Mouse (Mus musculus) heart, postnatal 10 days (tissue): ENCODE data around the gene Utp6. TPM values are rescaled to one million over a fixed set of nuclear protein-coding genes. Genes with fewer than 3 reads are reported as not detected.

Experiments
- DNase-seq, 2 experiments: peaks; one replicate each; pipeline ENCODE4 v3.0.0; 2021
- intact Hi-C: fragments of 180-260 bp; cut with DNase I; formaldehyde crosslinking; loops from one replicate; pipeline ENCODE4 v1.15.1; 2025
- total RNA-seq, 2 experiments: library from RNA; stranded (reverse); gene quantifications; 2 replicates each; pipeline ENCODE4 v1.2.3; 2021

Utp6 gene
- total RNA-seq, 2 experiments from 2014 or later: 23.4 to 27.9 TPM

DNA sequence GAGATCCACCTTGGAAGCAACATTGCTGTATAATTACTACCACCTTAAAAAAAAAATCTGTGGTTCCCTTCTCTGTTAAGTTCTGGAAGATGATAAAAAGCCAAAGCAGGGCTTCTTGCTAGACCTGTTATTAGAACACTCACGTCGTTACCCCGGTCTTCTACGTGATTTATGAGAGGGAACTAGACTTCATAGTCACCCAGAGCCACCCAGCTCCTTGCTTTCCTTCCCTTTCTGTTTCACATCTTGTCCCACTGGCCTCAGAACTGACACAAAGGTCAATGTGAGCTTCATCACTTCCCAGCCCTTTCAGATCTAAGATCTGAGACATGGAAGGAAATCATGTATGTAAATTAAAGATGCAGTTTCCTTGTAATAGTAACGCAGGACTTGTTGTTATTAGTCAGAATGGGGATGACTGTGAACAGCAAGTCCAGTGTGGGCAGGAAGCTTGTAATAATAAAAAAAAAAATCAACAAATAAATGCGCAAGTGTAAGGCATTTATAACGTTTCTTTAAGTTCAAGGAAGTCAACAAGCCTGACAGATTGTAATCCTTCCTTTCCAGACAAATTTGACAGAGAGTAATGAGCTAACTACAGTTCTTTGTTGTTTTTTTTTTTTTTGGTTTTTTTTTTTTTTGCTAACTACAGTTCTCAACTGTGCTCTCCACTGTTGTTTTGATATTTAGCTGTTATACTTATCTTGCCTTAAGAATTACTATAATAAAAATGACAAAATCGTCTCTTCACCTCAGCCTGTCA, 1.2 kb upstream of the Utp6 start:
- no peak for DNase-seq
- intact Hi-C loops: no loop called here

DNA sequence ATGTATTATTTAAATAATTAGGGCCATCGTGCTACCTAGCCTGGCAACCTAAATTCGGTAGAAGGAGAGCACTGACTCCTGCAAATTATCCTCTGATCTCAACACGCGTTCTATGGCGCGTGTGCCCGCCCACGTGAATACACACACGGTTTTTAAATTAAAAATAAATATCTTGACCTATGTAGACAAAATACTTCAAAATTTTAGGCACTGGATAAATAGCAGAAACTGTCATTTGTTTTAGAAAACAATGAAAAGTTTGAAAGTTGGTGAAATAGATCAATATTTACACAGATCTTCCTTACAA, 640 bp upstream of the Utp6 start:
- no peak for DNase-seq
- intact Hi-C loops: no loop called here

DNA sequence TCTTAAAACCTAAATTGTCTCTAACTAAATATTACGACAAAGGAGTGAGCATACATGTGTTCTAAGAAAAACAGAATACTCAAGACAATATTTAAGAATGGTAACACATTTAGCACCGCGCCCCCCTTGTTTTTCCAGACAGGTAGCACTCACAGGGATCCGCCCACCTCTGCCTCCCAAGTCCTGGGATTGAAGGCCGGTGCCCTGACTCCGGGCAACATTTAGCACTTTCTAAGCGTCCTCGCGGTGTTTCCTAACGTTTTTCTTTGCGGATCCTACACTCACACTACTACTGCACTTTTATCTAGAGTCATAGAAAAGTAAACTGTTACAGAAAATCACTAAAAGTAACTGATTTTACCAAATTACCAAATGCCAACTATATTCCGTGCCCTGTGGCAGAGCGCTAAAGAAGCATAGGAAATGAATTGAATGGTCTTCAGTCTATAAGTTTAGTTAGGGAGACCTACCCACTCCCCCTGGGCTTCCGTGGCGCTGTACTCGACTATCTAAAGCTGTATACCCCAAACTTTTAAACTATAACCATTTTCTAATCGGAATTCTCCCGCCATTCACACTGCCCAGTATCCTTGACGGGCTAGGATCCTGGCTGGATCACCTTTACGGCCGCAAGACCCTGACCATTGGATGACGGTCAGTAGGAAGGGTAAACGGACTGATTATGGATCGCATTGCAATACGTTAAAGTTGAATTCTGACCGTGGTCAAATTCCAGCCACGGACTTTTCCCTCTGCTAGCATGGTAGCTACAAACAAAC, 655 bp downstream of the Utp6 start:
- intact Hi-C loops: no loop called here
- DNase-seq: peak in 1 of 2 experiments; percentile 7

DNA sequence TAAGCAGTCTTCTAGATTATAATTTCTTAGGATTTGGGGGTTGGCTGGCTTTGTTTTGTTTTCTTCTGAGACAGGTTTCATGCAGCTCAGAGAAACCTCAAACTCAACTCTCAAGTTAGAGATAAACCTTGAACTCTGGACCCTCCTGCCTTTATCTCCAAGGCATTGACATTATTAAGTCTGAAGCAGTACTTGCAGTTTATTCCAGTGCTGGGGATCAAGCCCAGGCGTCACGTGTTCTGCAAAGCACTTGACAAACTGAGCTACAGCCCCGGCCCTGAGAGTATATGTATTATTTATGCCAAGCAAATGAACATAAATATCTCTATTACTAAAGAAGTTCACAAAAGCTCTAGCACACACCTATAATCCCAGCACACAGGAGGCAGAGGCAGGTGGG, 14.9 kb downstream of the Utp6 start:
- no peak for DNase-seq
- intact Hi-C loops: no loop called here

DNA sequence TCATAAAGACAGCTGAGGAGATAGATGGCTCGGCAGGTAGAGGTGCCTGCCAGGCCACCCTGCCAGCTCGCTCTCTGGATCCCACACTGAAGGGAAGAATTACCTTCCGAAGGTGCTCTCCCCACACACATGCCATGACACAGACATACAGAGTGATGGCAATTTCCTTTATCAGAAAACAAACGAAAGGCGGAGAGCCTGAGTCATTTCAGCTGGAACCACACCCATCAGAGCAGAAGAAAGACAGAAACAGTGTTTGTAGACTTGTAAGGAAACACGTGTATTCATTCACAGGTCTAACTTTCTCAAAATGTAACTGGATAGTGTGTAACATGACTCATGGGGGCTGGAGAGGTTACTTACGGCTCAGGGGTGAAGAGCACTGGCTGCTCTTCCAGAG, 18.6 kb downstream of the Utp6 start:
- intact Hi-C loops: no loop called here
- DNase-seq: no peak

DNA sequence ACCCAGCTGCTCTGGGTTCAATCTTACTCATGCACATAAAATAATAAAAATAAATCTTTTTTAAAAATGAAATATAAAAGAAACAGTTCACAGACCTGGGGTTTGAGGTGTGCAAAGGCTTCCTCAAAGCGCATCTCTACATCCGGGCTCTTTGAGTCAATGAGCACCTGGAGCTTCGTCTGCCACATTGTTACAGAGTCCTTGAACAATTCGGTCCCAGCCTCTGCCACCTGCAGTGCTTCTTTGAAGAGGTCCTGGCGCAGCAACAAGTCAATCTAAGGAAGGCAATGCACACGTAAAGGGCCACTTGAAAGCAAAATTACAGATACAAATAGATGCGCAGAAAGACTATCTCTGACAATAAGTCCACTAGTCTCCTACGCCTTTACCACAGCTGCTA, 19.1 kb downstream of the Utp6 start:
- intact Hi-C loops: no loop called here
- DNase-seq: no peak

DNA sequence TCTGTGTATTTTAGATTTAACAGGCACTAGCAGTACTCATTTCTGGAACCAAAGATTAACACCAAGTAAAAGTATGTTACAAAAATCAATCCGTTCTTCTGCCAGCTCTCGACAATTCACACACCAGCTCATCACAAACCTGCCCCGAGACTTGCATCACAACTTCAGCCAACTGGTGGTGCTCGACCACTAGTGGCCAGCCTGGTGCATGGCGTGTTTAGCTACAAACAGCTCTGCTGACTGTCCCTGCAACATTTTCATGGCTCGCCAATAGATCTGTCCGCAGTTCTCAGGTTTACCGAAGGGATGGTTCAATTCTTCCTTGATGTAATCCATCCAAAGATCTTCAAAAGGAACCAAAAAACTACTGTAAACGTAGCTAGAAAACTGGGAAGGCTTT, 26.4 kb downstream of the Utp6 start:
- DNase-seq: no peak
- intact Hi-C loops: no loop called here

DNA sequence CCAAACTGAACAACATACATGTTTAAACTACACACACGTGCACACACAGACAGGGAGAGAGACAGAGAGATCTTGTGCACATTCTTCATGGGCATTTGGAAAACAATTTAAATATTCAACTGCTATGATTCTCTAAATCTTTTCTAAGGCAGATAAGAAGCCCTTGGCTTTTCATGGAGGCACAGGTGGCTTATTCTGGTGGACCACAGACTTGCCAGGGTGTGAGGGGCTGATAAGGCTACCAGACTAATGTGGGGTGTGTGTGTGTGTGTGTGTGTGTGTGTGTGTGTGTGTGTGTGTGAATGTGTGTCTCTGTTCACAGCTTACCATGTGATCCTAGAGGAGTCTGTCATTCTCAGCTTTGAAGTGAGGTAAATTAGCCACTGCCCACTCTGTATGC, 39.4 kb downstream of the Utp6 start:
- DNase-seq: no peak
- intact Hi-C loops: loop anchor here (5.0 kb wide), 1 partner anchor 335 kb away; no protein-coding TSS in a partner anchor

DNA sequence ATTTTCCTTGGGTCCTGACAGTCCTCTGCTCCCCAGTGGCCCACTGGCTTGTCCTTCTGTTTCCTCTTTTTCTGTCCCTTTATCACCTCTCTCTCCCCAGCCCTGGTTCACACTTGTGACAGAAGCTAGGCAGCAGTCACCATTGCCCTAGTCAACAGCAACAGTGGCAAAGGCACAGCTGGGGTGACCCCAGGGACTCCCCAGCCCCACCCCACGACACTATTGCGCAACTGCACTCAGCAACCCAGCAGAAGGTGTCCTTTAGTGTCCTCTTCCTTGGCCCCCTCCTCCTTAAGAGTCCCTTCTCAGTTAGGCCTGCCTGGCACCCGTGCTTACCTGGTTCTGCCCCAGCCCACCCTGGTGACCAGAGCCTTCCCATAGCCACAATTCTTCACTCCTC, 40.0 kb downstream of the Utp6 start:
- intact Hi-C loops: loop anchor here (5.0 kb wide), 1 partner anchor 335 kb away; no protein-coding TSS in a partner anchor
- DNase-seq: no peak

DNA sequence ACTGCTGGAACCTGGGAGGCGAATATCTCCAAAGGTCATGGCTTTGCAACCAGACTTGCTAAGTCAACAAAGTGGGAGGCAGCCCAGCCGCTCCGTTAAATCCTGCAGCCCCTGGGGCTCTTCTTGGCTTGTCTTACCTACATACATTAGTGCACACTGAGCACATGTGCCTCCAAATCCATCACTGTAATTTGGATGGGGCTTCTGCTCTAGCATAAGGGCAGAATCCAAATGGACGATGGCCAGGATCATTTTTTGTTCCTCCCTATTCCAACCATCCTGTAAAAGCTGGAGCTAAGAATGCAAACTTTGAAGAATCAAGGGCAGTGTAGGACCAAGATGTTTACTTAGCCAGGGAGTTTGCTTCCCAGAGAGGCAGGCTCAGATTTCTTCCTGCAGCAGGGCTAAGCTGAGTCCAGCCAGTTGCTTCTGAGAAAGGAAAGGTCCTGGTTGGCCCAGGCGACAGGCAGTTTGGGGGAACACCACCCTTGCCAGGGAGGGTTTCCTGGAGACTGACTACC, 41.6 kb downstream of the Utp6 start:
- DNase-seq: no peak
- intact Hi-C loops: loop anchor here (1.0 to 5.0 kb wide), 4 partner anchors 209 to 333 kb away; no protein-coding TSS in a partner anchor

DNA sequence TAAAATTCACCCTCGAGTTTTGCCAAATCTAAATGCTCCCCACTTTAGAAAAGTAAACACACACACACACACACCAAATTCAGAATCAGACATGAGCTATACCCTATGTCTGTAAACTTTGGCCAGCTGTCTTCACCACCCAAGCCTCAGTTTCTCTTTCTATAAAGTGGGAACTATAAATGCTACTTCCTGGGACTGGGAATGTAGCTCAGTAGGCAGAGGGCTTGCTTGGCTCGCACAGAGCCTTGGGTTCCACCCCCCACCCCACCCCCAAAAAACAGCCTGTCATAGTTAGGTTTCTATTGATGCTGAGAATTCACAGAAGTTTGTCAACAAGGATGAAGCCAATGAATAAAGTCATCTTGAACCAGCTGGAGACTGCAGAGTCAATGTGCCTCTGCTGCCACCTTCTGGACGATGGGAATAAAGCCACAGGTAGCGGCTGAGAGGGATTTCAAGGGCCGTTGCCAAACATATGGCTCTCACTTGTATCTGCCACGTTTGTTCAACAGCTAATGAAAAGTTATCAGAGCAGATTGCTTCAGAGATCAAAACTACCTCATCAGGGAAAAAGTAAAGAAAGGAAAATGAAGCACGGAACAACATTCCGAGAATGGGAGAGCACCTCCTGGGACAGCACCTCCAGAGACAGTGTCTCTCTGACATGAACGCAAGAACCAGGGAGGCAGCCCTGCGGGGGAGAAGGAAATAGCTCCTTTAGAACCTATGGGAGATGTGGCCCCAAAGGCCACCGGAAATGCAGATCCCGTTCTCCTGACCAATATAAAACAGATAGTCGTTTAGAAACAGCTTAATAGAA, 42.3 kb downstream of the Utp6 start:
- intact Hi-C loops: loop anchor here (1.0 to 5.0 kb wide), 4 partner anchors 209 to 333 kb away; no protein-coding TSS in a partner anchor
- DNase-seq: peak; percentile 90 to 91

DNA sequence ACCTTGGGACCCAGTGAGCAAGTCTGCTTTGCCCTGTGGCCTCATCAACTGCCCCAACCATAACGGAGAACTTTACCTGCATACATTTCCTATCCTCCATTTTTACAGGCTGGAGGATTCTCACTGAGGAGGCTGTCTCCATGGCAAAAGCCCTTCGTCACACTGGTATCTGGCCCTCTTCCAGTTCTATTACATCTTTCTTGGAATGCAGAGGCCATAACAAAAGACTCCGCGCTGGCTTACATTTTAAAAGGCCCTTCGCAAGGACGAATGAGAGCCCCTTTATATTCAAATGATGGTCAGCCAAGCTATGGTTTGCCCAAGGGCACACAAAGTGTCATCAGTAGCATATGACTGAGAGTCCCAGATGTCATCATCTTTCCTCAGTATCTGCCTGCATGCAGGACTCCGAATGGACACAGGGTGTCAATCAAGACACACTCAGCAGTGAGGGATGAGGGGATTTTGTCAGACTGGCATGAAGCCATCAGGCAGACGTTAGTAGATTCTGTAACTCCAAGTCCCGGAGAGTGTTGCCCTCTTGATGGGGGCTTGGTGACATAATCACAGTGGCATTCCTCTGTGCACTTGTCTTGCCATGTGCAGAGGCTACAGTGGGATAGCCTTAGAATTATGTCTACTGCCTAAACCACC, 46.4 kb downstream of the Utp6 start:
- DNase-seq: no peak
- intact Hi-C loops: no loop called here

DNA sequence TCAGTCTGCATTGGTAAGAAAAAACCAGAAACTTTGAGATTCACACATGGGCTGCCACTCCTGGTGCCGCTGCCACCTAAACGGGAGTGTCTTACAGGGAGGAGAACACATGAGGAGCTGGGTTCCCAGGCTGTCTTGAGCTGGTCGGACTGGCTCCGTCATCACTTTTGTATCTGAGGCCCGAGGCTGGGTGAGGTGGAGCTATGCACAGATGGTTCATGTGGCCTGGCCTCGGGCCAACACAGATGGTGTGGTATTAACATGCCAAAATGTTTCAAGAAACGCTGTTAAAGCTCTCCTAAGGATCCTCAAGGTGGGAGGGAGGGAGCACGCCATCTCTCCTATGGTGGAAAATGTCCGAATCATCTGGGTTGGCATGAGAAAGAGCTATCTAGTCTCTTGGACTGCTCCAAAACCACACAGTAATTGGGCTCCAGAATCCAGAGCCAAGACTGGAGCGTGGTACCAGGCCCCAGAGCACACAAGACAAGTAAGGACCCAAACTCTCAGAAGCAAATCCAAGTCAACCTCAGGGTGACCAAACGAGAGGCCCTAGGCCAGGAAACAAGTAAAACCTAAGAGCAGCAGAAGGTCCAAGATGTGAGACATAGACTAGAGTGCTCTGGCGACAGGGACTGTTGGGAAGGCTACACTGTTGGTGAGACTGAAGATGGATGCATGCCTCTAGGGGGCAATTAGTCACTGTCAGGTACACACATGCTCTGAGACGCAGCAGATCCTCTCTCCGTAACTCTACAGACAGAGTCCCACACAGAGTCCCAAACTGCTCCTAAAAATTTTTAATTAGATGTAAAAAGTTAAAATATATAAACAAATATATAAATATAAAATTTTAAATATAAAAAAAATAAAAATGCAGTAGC, 53.3 kb downstream of the Utp6 start:
- peak; percentile 54 to 58 for DNase-seq
- intact Hi-C loops: no loop called here

DNA sequence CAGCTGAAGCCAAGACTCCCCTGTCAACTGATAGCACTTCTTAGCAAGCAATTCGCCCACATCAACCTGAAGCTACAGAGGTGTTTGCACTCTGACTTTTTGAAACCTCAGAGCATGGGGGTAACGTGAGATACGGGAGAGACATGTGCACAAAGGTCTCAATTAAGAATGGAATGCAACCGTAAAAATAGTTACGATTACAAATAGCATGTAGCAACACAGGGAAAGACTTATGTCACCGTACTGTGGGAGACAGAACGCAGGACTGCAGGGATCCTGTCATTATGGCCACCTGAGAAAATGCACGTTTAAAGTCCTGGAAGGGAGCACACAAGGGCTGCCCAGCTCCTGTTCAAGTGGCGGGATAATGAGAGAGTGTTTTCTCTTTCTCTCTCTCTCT, 55.3 kb downstream of the Utp6 start:
- no peak for DNase-seq
- intact Hi-C loops: no loop called here

DNA sequence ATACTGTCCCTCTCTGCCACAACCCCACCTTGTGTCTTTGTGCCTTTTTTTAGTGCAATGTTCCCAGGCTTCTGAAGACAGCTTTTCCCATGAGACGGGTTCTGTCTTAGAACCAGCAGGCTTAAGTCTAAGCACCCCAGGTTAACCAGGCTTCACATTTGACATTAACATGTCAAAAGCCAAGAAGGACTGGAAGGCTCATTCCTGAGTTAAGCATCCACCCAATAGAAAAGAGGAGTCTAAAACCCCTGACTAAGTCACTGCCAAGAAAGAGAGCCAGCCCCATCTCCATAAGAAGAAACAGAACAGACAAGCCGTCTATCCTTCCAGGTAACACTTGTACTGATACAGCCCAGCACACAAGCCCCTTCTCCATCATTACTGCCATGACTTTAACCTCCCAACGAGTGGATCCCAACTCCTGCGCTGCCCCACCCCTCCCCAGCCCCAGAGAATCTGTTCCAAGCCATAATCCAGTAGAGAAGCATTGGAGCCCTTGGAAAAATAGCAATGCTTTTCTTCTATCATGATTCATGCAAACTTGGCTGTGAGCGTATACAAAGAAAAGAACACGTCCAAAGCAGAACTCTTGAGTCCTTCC, 59.2 kb downstream of the Utp6 start:
- no peak for DNase-seq
- intact Hi-C loops: no loop called here

DNA sequence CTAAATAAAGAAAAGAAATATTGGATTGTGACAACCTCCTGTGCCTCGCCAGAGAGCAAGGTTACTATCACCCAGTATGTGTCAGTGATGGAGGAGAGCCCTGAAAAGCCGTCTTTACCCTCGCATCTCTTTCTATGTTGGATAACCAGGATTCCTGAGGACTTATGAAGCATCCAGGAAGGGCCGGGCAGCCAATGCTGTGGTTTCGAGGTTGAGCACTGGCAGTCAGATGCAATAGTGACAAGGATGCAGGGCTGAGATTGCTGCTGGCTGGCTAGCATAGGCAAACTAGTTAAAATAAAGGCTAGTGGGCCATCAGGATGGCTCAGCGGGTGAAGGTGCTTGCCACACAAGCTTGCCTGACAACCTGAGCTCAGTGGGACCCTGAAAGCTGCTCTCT, 61.0 kb downstream of the Utp6 start:
- intact Hi-C loops: no loop called here
- no peak for DNase-seq

DNA sequence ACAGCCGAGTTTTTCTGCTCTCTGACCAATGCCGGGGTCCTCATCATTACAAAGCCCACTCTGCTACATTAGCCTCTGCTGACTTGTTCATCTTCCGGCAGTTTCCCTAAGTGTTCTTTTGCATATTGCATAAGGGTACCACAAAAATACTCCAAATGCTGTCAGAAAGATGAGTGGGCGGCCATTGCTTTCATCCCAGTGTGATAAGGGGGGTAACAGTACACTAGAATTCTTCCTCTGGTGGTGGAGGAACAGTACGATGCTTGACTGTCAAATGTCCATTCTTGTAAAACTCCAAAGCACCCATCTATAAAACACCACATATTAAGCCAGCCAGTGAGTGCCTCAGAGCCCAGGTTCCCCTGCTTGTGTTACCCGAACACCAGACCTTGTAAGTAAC, 69.9 kb downstream of the Utp6 start:
- DNase-seq: no peak
- intact Hi-C loops: no loop called here

DNA sequence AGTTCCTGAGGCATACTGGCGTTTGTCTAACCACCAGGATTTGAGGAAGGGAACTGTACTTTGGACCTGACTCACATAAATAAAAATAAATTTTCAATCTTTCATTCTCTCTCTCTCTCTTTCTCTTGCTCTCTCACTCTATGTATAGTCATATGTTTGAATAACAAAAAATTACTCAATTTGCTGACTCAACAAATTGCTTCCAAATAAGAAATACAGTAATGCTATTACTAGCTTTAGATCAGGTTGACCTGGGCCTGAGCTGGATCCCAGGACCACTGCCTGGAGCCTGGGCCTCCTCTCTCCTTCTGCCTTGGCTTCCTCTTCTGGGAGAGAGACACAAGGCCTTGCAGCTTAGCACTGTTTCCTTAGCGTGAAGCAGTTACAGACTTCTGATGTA, 71.4 kb downstream of the Utp6 start:
- intact Hi-C loops: no loop called here

DNA sequence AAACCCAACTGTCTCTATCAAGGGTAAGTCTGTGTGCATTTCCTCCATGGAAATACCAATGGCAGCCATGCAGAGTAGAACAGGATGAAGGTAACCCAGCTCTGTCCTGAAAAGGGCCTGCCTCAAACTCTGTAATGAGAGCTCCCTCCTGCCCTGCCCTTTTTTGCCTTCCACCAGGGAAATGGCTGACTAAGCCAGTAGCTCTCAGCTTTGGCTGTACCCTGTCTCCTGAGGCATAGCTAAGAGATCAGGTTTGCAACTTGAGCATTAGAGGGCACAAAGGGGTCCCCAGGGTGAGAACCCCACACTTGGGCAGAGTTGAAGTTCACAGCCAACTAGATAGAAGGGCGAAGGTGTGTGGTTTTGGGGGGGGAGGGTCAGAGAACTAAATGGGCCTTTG, 75.2 kb downstream of the Utp6 start:
- DNase-seq: no peak
- intact Hi-C loops: no loop called here

More for the DNA sequence above, 71.4 kb downstream of the Utp6 start:
- DNase-seq: no peak
